Mouse (Mus musculus) limb, embryonic 14.5 days (tissue): ENCODE data around the gene Rbfox1. TPM values are rescaled to one million over a fixed set of nuclear protein-coding genes. Genes with fewer than 3 reads are reported as not detected.

ENCODE experiments used
- ATAC-seq: fragments of 200-750 bp; cut with Nextera tagmentation; 2 replicates; pipeline ENCODE4 v1.8.0; 2017; ENCODE audit warnings: low read depth, moderate number of reproducible peaks, moderate TSS enrichment; ENCODE audit not compliant: low FRiP score
- DNase-seq: peaks from one replicate; pipeline ENCODE4 v3.0.0-alpha.2; 2015; ENCODE audit warnings: low spot score
- H3K27ac ChIP-seq: fragments of 300-500 bp; sonication (generic); replicated peaks from 2 replicates; pipeline ENCODE4 v1.5.1; 2014; ENCODE audit warnings: low read depth, mild to moderate bottlenecking, low read length, moderate library complexity, mixed read lengths
- H3K27me3 ChIP-seq: fragments of 300-500 bp; sonication (generic); 2 replicates; pipeline ENCODE4 v1.6.1; 2014; ENCODE audit warnings: low read length, mixed read lengths; ENCODE audit not compliant: control insufficient read depth, insufficient read depth
- H3K36me3 ChIP-seq: fragments of 300-500 bp; sonication (generic); 2 replicates; pipeline ENCODE4 v1.6.1; 2014; ENCODE audit warnings: mild to moderate bottlenecking, low read length, moderate library complexity, mixed read lengths; ENCODE audit not compliant: control insufficient read depth, insufficient read depth
- H3K4me1 ChIP-seq: fragments of 300-500 bp; sonication (generic); 2 replicates; pipeline ENCODE4 v1.6.1; 2014; ENCODE audit warnings: antibody characterized with exemption, low read length, mixed read lengths; ENCODE audit not compliant: control insufficient read depth, insufficient read depth
- H3K4me2 ChIP-seq: fragments of 300-500 bp; sonication (generic); replicated peaks from 2 replicates; pipeline ENCODE4 v1.6.1; 2014; ENCODE audit warnings: low read depth, mild to moderate bottlenecking, low read length, moderate library complexity; ENCODE audit not compliant: severe bottlenecking
- H3K4me3 ChIP-seq: fragments of 300-500 bp; sonication (generic); replicated peaks from 2 replicates; pipeline ENCODE4 v1.5.1; 2014; ENCODE audit warnings: low read length
- H3K9ac ChIP-seq: fragments of 300-500 bp; sonication (generic); 2 replicates; pipeline ENCODE4 v1.6.1; 2014; ENCODE audit warnings: mild to moderate bottlenecking, low read depth, low read length, moderate library complexity; ENCODE audit not compliant: severe bottlenecking
- H3K9me3 ChIP-seq: fragments of 300-500 bp; sonication (generic); 2 replicates; pipeline ENCODE4 v1.6.1; 2016; ENCODE audit warnings: low read length; ENCODE audit not compliant: control insufficient read depth
- POLR2A ChIP-seq: fragments of 200-500 bp; IDR thresholded peaks from 2 replicates; pipeline ENCODE4 v1.8.0; 2012; ENCODE audit warnings: inconsistent platforms, mild to moderate bottlenecking, moderate library complexity, borderline replicate concordance; ENCODE audit not compliant: insufficient read depth, insufficient read length; ENCODE audit errors: extremely low read depth
- WGBS: fragments of 180-500 bp; shearing (Covaris S2); extraction: QIAGEN DNeasy Blood & Tissue Kit; methylation state at CpG from one replicate; pipeline ENCODE4 v1.1.7; 2014; 5-methylcytosine and 5-hydroxymethylcytosine counted together
- polyA plus RNA-seq, 2 experiments: library from polyadenylated mRNA; depleted of rRNA in 1 of 2; stranded (reverse) in 1 of 2; unstranded in 1 of 2; fragments of >200 nt; fragmentation: Nextera tagmentation in 1 of 2; extraction: Ambion mirVana in 1 of 2; gene quantifications; 2 replicates each; pipeline versions ENCODE4 v1.2.1 to v1.2.3; 2012 to 2014

Gene Rbfox1
- polyA plus RNA-seq, 2 experiments = 3.8 to 6.0 TPM

GRCm38 (mm10) chr16:6821741-6822140 lies 936.6 kb downstream of the Rbfox1 start:
- Histone ChIP-seq H3K36me3 (no peaks in the 10 kb centered on the region), H3K27ac (no peak overlapping the region), H3K9me3 (no peaks in the 10 kb centered on the region), H3K4me3 (no peak overlapping the region), H3K4me1 (no peaks in the 10 kb centered on the region), H3K4me2 (no peak overlapping the region), H3K9ac (no peak overlapping the region), H3K27me3 (no peaks in the 10 kb centered on the region)
- ATAC-seq (no peak), DNase-seq (no peak)
- WGBS = 73% methylated on average over 1 of the region's 1 CpGs
- no peak for TF ChIP-seq POLR2A

DNA sequence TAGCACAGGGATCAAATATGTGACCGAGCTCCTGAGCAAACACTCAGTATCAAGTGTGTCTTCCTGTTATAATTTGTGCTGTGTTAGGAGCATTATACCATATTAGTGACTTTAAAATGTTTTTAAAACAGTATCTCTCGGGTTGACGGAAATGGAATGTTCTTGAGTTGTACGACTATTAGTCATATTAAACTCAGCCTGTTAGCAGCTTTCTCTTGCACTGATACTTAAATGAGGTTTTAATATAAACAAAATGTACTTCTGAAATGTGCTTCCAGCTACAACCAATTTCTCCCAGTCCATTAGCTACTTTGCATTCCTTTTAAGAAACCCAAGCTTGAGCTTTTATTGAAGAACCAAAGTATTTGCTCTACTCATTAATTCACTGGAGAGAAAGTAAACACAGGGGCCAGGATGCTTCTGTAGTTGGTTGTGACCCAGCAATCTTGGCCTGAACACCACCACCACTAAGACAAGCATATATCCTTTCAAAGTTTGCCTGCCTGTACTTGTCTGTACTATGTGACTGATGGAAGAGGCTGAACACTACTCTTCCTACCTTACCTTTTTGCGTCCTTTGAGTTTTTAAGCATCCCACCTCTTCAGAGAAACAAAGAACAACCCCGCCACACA lies 944.9 kb downstream of the Rbfox1 start:
- H3K4me1 ChIP-seq = no peaks in the 10 kb centered on the region
- H3K9me3 ChIP-seq = no peaks in the 10 kb centered on the region
- H3K36me3 ChIP-seq = no peaks in the 10 kb centered on the region
- H3K9ac ChIP-seq = no peak overlapping the region
- H3K27ac ChIP-seq = no peak overlapping the region
- ATAC-seq (no peak), DNase-seq (no peak)
- H3K4me2 ChIP-seq = no peak overlapping the region
- no peak for TF ChIP-seq POLR2A
- 85% methylated on average over 6 of the region's 6 CpGs for WGBS
- H3K4me3 ChIP-seq = no peak overlapping the region
- H3K27me3 ChIP-seq = no peaks in the 10 kb centered on the region

DNA sequence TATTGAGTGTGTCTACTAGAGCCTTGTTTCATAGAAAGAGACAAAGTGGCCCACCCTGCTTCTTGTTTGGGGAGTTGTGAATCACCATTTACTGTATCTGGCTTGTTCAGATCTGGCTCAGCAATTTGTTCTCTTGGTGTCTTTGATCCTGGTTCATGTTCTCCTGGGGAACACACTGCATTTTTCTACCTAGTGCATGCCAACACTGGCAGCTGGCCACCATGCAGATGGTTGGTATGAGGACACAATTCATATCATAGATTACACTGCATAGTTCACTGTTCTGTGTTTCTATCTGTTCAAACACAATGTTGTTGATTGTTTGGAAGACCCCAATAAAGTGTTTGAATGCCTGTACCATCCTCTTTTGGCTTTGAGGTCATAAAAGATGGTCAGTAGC lies 948.3 kb downstream of the Rbfox1 start:
- ATAC-seq = no peak
- Histone ChIP-seq H3K4me3 (no peak overlapping the region), H3K27me3 (no peaks in the 10 kb centered on the region), H3K4me2 (no peak overlapping the region), H3K4me1 (no peaks in the 10 kb centered on the region), H3K27ac (no peak overlapping the region), H3K9ac (no peak overlapping the region), H3K9me3 (no peaks in the 10 kb centered on the region), H3K36me3 (no peaks in the 10 kb centered on the region)
- TF ChIP-seq POLR2A = no peak
- no peak for DNase-seq

- Histone ChIP-seq H3K4me3 (no peak overlapping the region), H3K36me3 (no peaks in the 10 kb centered on the region), H3K4me2 (no peak overlapping the region), H3K27ac (no peak overlapping the region), H3K27me3 (no peaks in the 10 kb centered on the region), H3K4me1 (no peaks in the 10 kb centered on the region), H3K9ac (no peak overlapping the region), H3K9me3 (no peaks in the 10 kb centered on the region)
- 12% methylated on average over 5 of the region's 5 CpGs for WGBS
- peak; percentile 64; the same call in 1 of the 2 replicates for ATAC-seq
- peak; percentile 52 for DNase-seq
- TF ChIP-seq POLR2A = no peak
Observed at GRCm38 (mm10) chr16:6835051-6835450, 949.9 kb downstream of the Rbfox1 start.

DNA sequence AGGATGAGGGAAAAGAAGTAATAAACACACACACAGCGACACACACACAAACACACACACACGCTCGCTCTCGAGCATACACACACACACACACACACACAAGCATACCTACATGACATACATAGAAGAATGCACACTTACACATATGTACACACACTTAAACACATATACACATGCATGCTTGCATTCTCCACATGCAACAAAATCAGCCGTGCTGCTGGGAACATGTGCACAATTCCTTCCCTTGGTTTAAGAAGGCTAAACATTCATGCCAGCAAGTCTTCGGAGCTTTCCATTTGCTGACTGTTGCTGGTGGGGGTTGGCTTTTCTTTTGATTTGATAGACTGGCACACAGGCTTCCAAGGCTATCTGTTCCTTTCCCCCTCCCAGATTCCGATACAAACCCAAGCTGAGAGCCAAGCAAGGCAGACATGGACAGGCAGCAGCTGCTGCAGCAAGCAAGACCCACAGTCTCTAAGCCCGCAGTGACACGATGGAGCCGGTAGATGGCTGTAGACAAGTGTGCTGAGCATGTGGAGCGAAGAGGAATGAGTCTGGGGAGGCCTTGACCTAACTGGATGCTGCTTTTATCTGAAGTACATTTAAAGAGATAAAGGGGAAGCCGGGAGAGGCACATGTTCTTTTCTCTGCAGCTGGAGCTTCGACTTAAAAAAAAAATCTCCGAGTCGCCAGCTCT lies 954.3 kb downstream of the Rbfox1 start:
- no peak overlapping the region for H3K9ac ChIP-seq
- H3K4me2 ChIP-seq = no peak overlapping the region
- no peak for TF ChIP-seq POLR2A
- no peaks in the 10 kb centered on the region for H3K9me3 ChIP-seq
- 42% methylated on average over 15 of the region's 15 CpGs for WGBS
- peak; percentile 77 for ATAC-seq
- no peaks in the 10 kb centered on the region for H3K27me3 ChIP-seq
- H3K4me1 ChIP-seq = no peaks in the 10 kb centered on the region
- DNase-seq = peak; percentile 73
- no peaks in the 10 kb centered on the region for H3K36me3 ChIP-seq
- no peak overlapping the region for H3K27ac ChIP-seq
- no peak overlapping the region for H3K4me3 ChIP-seq
